ENCODE assay signal across 16 mouse cellular contexts in genomic region chr12:48819168-48819567, GRCm38 (mm10).
"Had no signal": no experiment of that assay in that cellular context is flagged by ENCODE, and none has a peak within 500 bp of the region (broad histone marks: within the 10 kb centered on the region; RNA-seq: fewer than 3 reads in every experiment).

No protein-coding gene starts in this region.

- H3K4me3 ChIP-seq: neural tube, embryonic 13.5 days; neural tube, embryonic 15.5 days; stomach, embryonic 15.5 days had no signal

- H3K9me3 ChIP-seq: neural tube, embryonic 13.5 days; neural tube, embryonic 15.5 days; stomach, embryonic 15.5 days had no signal

- H3K36me3 ChIP-seq: neural tube, embryonic 13.5 days; neural tube, embryonic 15.5 days; stomach, embryonic 15.5 days had no signal

- DNase-seq: retina, postnatal 1 day; right cerebral cortex, adult 18-20 months; right cerebral cortex, postnatal 14 days; right cerebral cortex, postnatal 25 days; right cerebral cortex, postnatal 4 days; spleen, adult 18-20 months; thymus, adult 18-20 months; thymus, adult 2 months; thymus, postnatal 14 days; thymus, postnatal 25 days; thymus, postnatal 36 days; thymus, postnatal 4 days had no signal

- H3K4me2 ChIP-seq: neural tube, embryonic 13.5 days; neural tube, embryonic 15.5 days; stomach, embryonic 15.5 days had no signal

- H3K4me1 ChIP-seq: neural tube, embryonic 13.5 days; neural tube, embryonic 15.5 days; stomach, embryonic 15.5 days had no signal

- H3K27me3 ChIP-seq: neural tube, embryonic 13.5 days; neural tube, embryonic 15.5 days; stomach, embryonic 15.5 days had no signal

- H3K27ac ChIP-seq: neural tube, embryonic 13.5 days; neural tube, embryonic 15.5 days; stomach, embryonic 15.5 days; stomach, postnatal 0 days had no signal

- H3K9ac ChIP-seq: neural tube, embryonic 13.5 days; neural tube, embryonic 15.5 days; stomach, embryonic 15.5 days had no signal
